Mouse (Mus musculus): ENCODE data around the gene Rffl. TPM values are rescaled to one million over a fixed set of nuclear protein-coding genes. Genes with fewer than 3 reads are reported as not detected.

The Rffl gene
- polyA plus RNA-seq, 1 experiment from 2014 or later = 12.8 TPM

GRCm38 (mm10) chr11:82850259-82850658 lies 20.8 kb downstream of the Rffl start:
- 68% methylated on average over 5 of the region's 5 CpGs for WGBS
- Histone ChIP-seq H3K36me3 (replicated peaks; ENCODE audit: control insufficient read depth, insufficient read depth, low read depth, low read length) (no peaks in the 10 kb centered on the region), H3K4me3 (ENCODE audit: low read depth, low read length) (no peak overlapping the region), H3K4me2 (ENCODE audit: low read depth, low read length) (no peak overlapping the region), H3K27ac (replicated peaks; ENCODE audit: low read depth, low read length) (0 out of 2 replicates have a peak overlapping the region, but pooled peaks have one; percentile 28), H3K27me3 (ENCODE audit: control insufficient read depth, insufficient read depth, low read length) (0 out of 2 replicates have a peak, but pooled peaks cover 2% of the 10 kb centered on the region), H3K4me1 (ENCODE audit: control insufficient read depth, insufficient read depth, low read length) (peaks cover 5% of the 10 kb centered on the region), H3K9ac (replicated peaks; ENCODE audit: low read length) (no peak overlapping the region), H3K9me3 (replicated peaks; ENCODE audit: control insufficient read depth, low read length) (no peaks in the 10 kb centered on the region)
- no peak for ATAC-seq (replicated peaks; ENCODE audit: insufficient number of reproducible peaks, low FRiP score, low TSS enrichment, low read depth)
- no peak for DNase-seq (ENCODE audit: low spot score)

GRCm38 (mm10) chr11:82847571-82848000 lies 23.4 kb downstream of the Rffl start:
- 43% methylated on average over 6 of the region's 6 CpGs for WGBS
- 0 out of 2 replicates have a peak, but pooled peaks cover 2% of the 10 kb centered on the region for H3K27me3 ChIP-seq (ENCODE audit: control insufficient read depth, insufficient read depth, low read length)
- no peak overlapping the region for H3K4me3 ChIP-seq (ENCODE audit: low read depth, low read length)
- no peaks in the 10 kb centered on the region for H3K36me3 ChIP-seq (replicated peaks; ENCODE audit: control insufficient read depth, insufficient read depth, low read depth, low read length)
- 0 out of 2 replicates have a peak, but pooled peaks have one; percentile 56 for ATAC-seq (replicated peaks; ENCODE audit: insufficient number of reproducible peaks, low FRiP score, low TSS enrichment, low read depth)
- no peak overlapping the region for H3K27ac ChIP-seq (replicated peaks; ENCODE audit: low read depth, low read length)
- no peak overlapping the region for H3K9ac ChIP-seq (replicated peaks; ENCODE audit: low read length)
- peaks cover 5% of the 10 kb centered on the region for H3K4me1 ChIP-seq (ENCODE audit: control insufficient read depth, insufficient read depth, low read length)
- no peak for DNase-seq (ENCODE audit: low spot score)
- no peak overlapping the region for H3K4me2 ChIP-seq (ENCODE audit: low read depth, low read length)
- no peaks in the 10 kb centered on the region for H3K9me3 ChIP-seq (replicated peaks; ENCODE audit: control insufficient read depth, low read length)

- 77% methylated on average over 3 of the region's 3 CpGs for WGBS
- DNase-seq (ENCODE audit: low spot score) = no peak
- Histone ChIP-seq H3K36me3 (replicated peaks; ENCODE audit: control insufficient read depth, insufficient read depth, low read depth, low read length) (no peaks in the 10 kb centered on the region), H3K4me1 (ENCODE audit: control insufficient read depth, insufficient read depth, low read length) (peaks cover 5% of the 10 kb centered on the region), H3K9ac (replicated peaks; ENCODE audit: low read length) (no peak overlapping the region), H3K27me3 (ENCODE audit: control insufficient read depth, insufficient read depth, low read length) (0 out of 2 replicates have a peak, but pooled peaks cover 2% of the 10 kb centered on the region), H3K9me3 (replicated peaks; ENCODE audit: control insufficient read depth, low read length) (no peaks in the 10 kb centered on the region), H3K27ac (replicated peaks; ENCODE audit: low read depth, low read length) (no peak overlapping the region), H3K4me3 (ENCODE audit: low read depth, low read length) (no peak overlapping the region), H3K4me2 (ENCODE audit: low read depth, low read length) (no peak overlapping the region)
- no peak for ATAC-seq (replicated peaks; ENCODE audit: insufficient number of reproducible peaks, low FRiP score, low TSS enrichment, low read depth)
Observed at GRCm38 (mm10) chr11:82846938-82847337, 24.1 kb downstream of the Rffl start.

- Histone ChIP-seq H3K36me3 (replicated peaks; ENCODE audit: control insufficient read depth, insufficient read depth, low read depth, low read length) (no peaks in the 10 kb centered on the region), H3K27ac (replicated peaks; ENCODE audit: low read depth, low read length) (peak overlapping the region; percentile 56), H3K4me1 (ENCODE audit: control insufficient read depth, insufficient read depth, low read length) (peaks cover 5% of the 10 kb centered on the region), H3K4me3 (ENCODE audit: low read depth, low read length) (no peak overlapping the region), H3K9me3 (replicated peaks; ENCODE audit: control insufficient read depth, low read length) (no peaks in the 10 kb centered on the region), H3K9ac (replicated peaks; ENCODE audit: low read length) (peak overlapping the region; percentile 43), H3K27me3 (ENCODE audit: control insufficient read depth, insufficient read depth, low read length) (0 out of 2 replicates have a peak, but pooled peaks cover 2% of the 10 kb centered on the region), H3K4me2 (ENCODE audit: low read depth, low read length) (peak overlapping the region; percentile 23; the same call in 1 of the 2 replicates)
- 10% methylated on average over 4 of the region's 4 CpGs for WGBS
- peak; percentile 39 for DNase-seq (ENCODE audit: low spot score)
- 0 out of 2 replicates have a peak, but pooled peaks have one; percentile 14 for ATAC-seq (replicated peaks; ENCODE audit: insufficient number of reproducible peaks, low FRiP score, low TSS enrichment, low read depth)
Observed at GRCm38 (mm10) chr11:82846079-82846436, 25.0 kb downstream of the Rffl start.

GRCm38 (mm10) chr11:82845415-82846078 lies 25.5 kb downstream of the Rffl start:
- Histone ChIP-seq H3K4me1 (ENCODE audit: control insufficient read depth, insufficient read depth, low read length) (peaks cover 5% of the 10 kb centered on the region), H3K36me3 (replicated peaks; ENCODE audit: control insufficient read depth, insufficient read depth, low read depth, low read length) (no peaks in the 10 kb centered on the region), H3K9ac (replicated peaks; ENCODE audit: low read length) (peak overlapping the region; percentile 43), H3K9me3 (replicated peaks; ENCODE audit: control insufficient read depth, low read length) (no peaks in the 10 kb centered on the region), H3K4me3 (ENCODE audit: low read depth, low read length) (no peak overlapping the region; the same call in 1 of the 2 replicates), H3K27me3 (ENCODE audit: control insufficient read depth, insufficient read depth, low read length) (0 out of 2 replicates have a peak, but pooled peaks cover 2% of the 10 kb centered on the region), H3K4me2 (ENCODE audit: low read depth, low read length) (peak overlapping the region; percentile 23; the same call in 1 of the 2 replicates), H3K27ac (replicated peaks; ENCODE audit: low read depth, low read length) (peak overlapping the region; percentile 56)
- ATAC-seq (replicated peaks; ENCODE audit: insufficient number of reproducible peaks, low FRiP score, low TSS enrichment, low read depth) (0 out of 2 replicates have a peak, but pooled peaks have one; percentile 59), DNase-seq (ENCODE audit: low spot score) (peak; percentile 57)
- WGBS = 24% methylated on average over 16 of the region's 16 CpGs

GRCm38 (mm10) chr11:82844771-82845414 lies 26.1 kb downstream of the Rffl start:
- 0 out of 2 replicates have a peak overlapping the region, but pooled peaks have one; percentile 56 for H3K27ac ChIP-seq (replicated peaks; ENCODE audit: low read depth, low read length)

GRCm38 (mm10) chr11:82838511-82838910 lies 32.5 kb downstream of the Rffl start:
- Histone ChIP-seq H3K4me2 (ENCODE audit: low read depth, low read length) (no peak overlapping the region), H3K27me3 (ENCODE audit: control insufficient read depth, insufficient read depth, low read length) (no peaks in the 10 kb centered on the region), H3K4me1 (ENCODE audit: control insufficient read depth, insufficient read depth, low read length) (no peaks in the 10 kb centered on the region), H3K36me3 (replicated peaks; ENCODE audit: control insufficient read depth, insufficient read depth, low read depth, low read length) (no peaks in the 10 kb centered on the region), H3K27ac (replicated peaks; ENCODE audit: low read depth, low read length) (no peak overlapping the region), H3K9me3 (replicated peaks; ENCODE audit: control insufficient read depth, low read length) (no peaks in the 10 kb centered on the region), H3K9ac (replicated peaks; ENCODE audit: low read length) (no peak overlapping the region), H3K4me3 (ENCODE audit: low read depth, low read length) (no peak overlapping the region)
- WGBS = 54% methylated on average over 5 of the region's 5 CpGs
- ATAC-seq (replicated peaks; ENCODE audit: insufficient number of reproducible peaks, low FRiP score, low TSS enrichment, low read depth) (no peak), DNase-seq (ENCODE audit: low spot score) (no peak)

More at GRCm38 (mm10) chr11:82844771-82845414, 26.1 kb downstream of the Rffl start:
- WGBS = 66% methylated on average over 11 of the region's 11 CpGs
- no peak for DNase-seq (ENCODE audit: low spot score)
- peaks cover 5% of the 10 kb centered on the region for H3K4me1 ChIP-seq (ENCODE audit: control insufficient read depth, insufficient read depth, low read length)
- ATAC-seq (replicated peaks; ENCODE audit: insufficient number of reproducible peaks, low FRiP score, low TSS enrichment, low read depth) = no peak
- no peak overlapping the region; the same call in 1 of the 2 replicates for H3K9ac ChIP-seq (replicated peaks; ENCODE audit: low read length)
- no peak overlapping the region for H3K4me3 ChIP-seq (ENCODE audit: low read depth, low read length)
- 0 out of 2 replicates have a peak, but pooled peaks cover 2% of the 10 kb centered on the region for H3K27me3 ChIP-seq (ENCODE audit: control insufficient read depth, insufficient read depth, low read length)
- no peaks in the 10 kb centered on the region for H3K9me3 ChIP-seq (replicated peaks; ENCODE audit: control insufficient read depth, low read length)
- H3K4me2 ChIP-seq (ENCODE audit: low read depth, low read length) = no peak overlapping the region
- H3K36me3 ChIP-seq (replicated peaks; ENCODE audit: control insufficient read depth, insufficient read depth, low read depth, low read length) = no peaks in the 10 kb centered on the region

GRCm38 (mm10) chr11:82837848-82838247 lies 33.2 kb downstream of the Rffl start:
- ATAC-seq (replicated peaks; ENCODE audit: insufficient number of reproducible peaks, low FRiP score, low TSS enrichment, low read depth) = no peak
- DNase-seq (ENCODE audit: low spot score) = no peak
- Histone ChIP-seq H3K9me3 (replicated peaks; ENCODE audit: control insufficient read depth, low read length) (no peaks in the 10 kb centered on the region), H3K36me3 (replicated peaks; ENCODE audit: control insufficient read depth, insufficient read depth, low read depth, low read length) (no peaks in the 10 kb centered on the region), H3K4me2 (ENCODE audit: low read depth, low read length) (no peak overlapping the region), H3K9ac (replicated peaks; ENCODE audit: low read length) (no peak overlapping the region), H3K4me3 (ENCODE audit: low read depth, low read length) (no peak overlapping the region), H3K4me1 (ENCODE audit: control insufficient read depth, insufficient read depth, low read length) (no peaks in the 10 kb centered on the region), H3K27ac (replicated peaks; ENCODE audit: low read depth, low read length) (no peak overlapping the region), H3K27me3 (ENCODE audit: control insufficient read depth, insufficient read depth, low read length) (no peaks in the 10 kb centered on the region)
- WGBS = 36% methylated on average over 7 of the region's 7 CpGs

Measured in embryonic facial prominence, embryonic 11.5 days (tissue).